Mouse (Mus musculus) olfactory bulb, adult 2 months (tissue): ENCODE data around the gene Gpa33. TPM values are rescaled to one million over a fixed set of nuclear protein-coding genes. Genes with fewer than 3 reads are reported as not detected.
"Not testable (repeated sequence)": the region's sequence is repeated elsewhere in the genome, so short reads cannot be mapped to it uniquely, and the experiment has no call there.

Source experiments
- H3K27ac ChIP-seq: fragments of 200-500 bp; 2 replicates; pipeline ENCODE4 v1.5.1; 2012; ENCODE audit warnings: low read depth, low read length; ENCODE audit not compliant: insufficient read depth
- H3K4me1 ChIP-seq: fragments of 200-500 bp; 2 replicates; pipeline ENCODE4 v1.6.1; 2012; ENCODE audit warnings: low read length; ENCODE audit not compliant: control insufficient read depth, insufficient read depth
- H3K4me3 ChIP-seq: fragments of 200-500 bp; 2 replicates; pipeline ENCODE4 v1.5.1; 2012; ENCODE audit warnings: mild to moderate bottlenecking, low read depth, low read length, moderate library complexity; ENCODE audit not compliant: insufficient read depth
- CTCF ChIP-seq: fragments of 200-500 bp; IDR thresholded peaks from 2 replicates; pipeline ENCODE4 v1.5.1; 2012; ENCODE audit warnings: low read depth, mild to moderate bottlenecking, low read length, moderate library complexity; ENCODE audit not compliant: insufficient read depth
- POLR2A ChIP-seq: fragments of 200-500 bp; IDR thresholded peaks from 2 replicates; pipeline ENCODE4 v1.6.1; 2012; ENCODE audit warnings: mild to moderate bottlenecking, low read depth, low read length, moderate library complexity; ENCODE audit not compliant: insufficient read depth
- WGBS: fragments of 180-500 bp; shearing (Covaris S2); methylation state at CpG from one replicate; pipeline ENCODE4 v1.1.7; 2018; 5-methylcytosine and 5-hydroxymethylcytosine counted together
- polyA plus RNA-seq: library from polyadenylated mRNA; stranded (reverse); fragments of >200 nt; gene quantifications from 2 replicates; pipeline ENCODE4 v1.2.4, GENCODE M21; 2012; ENCODE audit warnings: low replicate concordance; ENCODE audit not compliant: missing spikeins, insufficient read depth, insufficient read length

The Gpa33 gene
- polyA plus RNA-seq, 1 experiment = not detected

- H3K27ac ChIP-seq = no peak overlapping the region
- WGBS = 61% methylated on average over 4 of the region's 4 CpGs
- no peak overlapping the region for H3K4me3 ChIP-seq
- TF ChIP-seq CTCF = no peak
- TF ChIP-seq POLR2A = no peak
- peaks cover 2% of the 10 kb centered on the region for H3K4me1 ChIP-seq
These were observed 9.7 kb downstream of the Gpa33 start for GRCm38 (mm10) chr1:166139620-166140184.

- not testable (repeated sequence) for H3K4me1 ChIP-seq, H3K27ac ChIP-seq, H3K4me3 ChIP-seq
- 97% methylated on average over 9 of the region's 9 CpGs for WGBS
These were observed 11.8 kb downstream of the Gpa33 start for GRCm38 (mm10) chr1:166141868-166142267.

GRCm38 (mm10) chr1:166142369-166142768 is 12.3 kb downstream of the Gpa33 start:
- TF ChIP-seq POLR2A (no peak), CTCF (no peak)
- no peak overlapping the region for H3K27ac ChIP-seq
- 87% methylated on average over 6 of the region's 6 CpGs for WGBS
- H3K4me3 ChIP-seq = no peak overlapping the region
- peaks cover 2% of the 10 kb centered on the region for H3K4me1 ChIP-seq

DNA sequence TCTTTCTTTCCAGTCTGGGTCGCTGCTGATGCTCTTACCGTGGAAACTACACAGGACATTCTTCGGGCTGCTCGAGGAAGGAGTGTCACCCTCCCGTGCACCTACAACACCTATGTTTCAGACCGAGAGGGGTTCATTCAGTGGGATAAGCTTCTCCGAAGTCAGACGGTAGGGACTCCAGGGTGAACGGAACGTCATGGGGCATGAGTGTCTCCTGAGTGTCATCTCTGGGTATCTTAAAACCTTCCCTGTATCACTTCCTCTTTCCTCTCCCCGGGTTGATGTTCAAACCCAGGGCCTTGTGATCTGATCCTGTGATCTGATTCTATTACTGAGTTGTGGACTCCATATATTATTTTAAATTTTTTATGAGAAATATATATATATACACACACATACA is 16.6 kb downstream of the Gpa33 start:
- TF ChIP-seq CTCF (no peak), POLR2A (no peak)
- WGBS = 87% methylated on average over 11 of the region's 11 CpGs
- Histone ChIP-seq H3K27ac (no peak overlapping the region), H3K4me3 (no peak overlapping the region), H3K4me1 (no peaks in the 10 kb centered on the region)

DNA sequence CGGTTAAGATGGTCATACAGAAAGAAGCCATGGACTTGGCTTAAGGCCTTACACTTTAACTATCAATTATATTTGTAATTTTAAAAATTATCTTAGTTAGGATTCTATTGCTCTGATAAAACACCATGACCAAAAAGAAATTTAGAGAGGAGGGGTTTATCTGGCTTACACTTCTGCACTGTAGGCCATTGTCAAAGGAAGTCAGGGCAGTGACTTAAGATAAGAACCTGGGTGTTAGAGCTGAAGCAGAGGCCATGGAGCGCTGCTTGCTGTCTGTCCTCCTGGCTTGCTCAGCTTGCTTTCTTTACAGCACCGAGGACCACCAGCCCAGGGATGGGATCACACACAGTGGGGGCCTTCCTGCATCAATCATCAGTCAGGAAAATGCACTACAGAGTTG is 17.6 kb downstream of the Gpa33 start:
- TF ChIP-seq POLR2A (no peak), CTCF (no peak)
- H3K4me1 ChIP-seq = no peaks in the 10 kb centered on the region
- no peak overlapping the region for H3K27ac ChIP-seq
- 85% methylated on average over 3 of the region's 3 CpGs for WGBS
- H3K4me3 ChIP-seq = no peak overlapping the region

- no peak overlapping the region for H3K4me3 ChIP-seq
- no peak overlapping the region for H3K27ac ChIP-seq
- no peak for TF ChIP-seq CTCF
- TF ChIP-seq POLR2A = no peak
- peaks cover 2% of the 10 kb centered on the region; the same call in 1 of the 2 replicates for H3K4me1 ChIP-seq
- WGBS = 92% methylated on average over 4 of the region's 4 CpGs
These were observed 19.4 kb downstream of the Gpa33 start for GRCm38 (mm10) chr1:166149441-166149840.

GRCm38 (mm10) chr1:166150035-166150434 is 20.0 kb downstream of the Gpa33 start:
- 92% methylated on average over 7 of the region's 7 CpGs for WGBS

DNA sequence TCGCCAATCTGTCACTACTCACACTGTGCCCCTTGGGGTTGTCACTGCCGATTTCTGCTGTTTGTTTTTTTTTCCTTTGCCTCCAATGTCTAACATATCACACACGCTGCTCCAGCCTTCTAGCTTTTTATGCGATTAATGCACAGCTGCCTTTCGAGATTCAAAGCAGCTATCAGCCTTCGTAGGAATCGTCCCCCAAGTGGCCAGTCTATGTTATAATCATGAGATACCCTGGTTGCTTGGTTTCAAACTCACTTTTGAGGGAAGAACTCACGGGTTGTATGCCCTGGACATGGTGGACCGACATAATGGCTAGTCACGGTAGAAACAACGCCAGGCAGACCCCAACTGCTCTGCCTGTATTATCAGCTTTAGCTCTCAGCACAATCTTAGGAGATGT is 21.3 kb downstream of the Gpa33 start:
- no peak overlapping the region for H3K27ac ChIP-seq
- H3K4me1 ChIP-seq = peaks cover 4% of the 10 kb centered on the region; the same call in 1 of the 2 replicates
- no peak overlapping the region for H3K4me3 ChIP-seq
- WGBS = 61% methylated on average over 11 of the region's 11 CpGs
- TF ChIP-seq CTCF = no peak
- TF ChIP-seq POLR2A = no peak

More at GRCm38 (mm10) chr1:166150035-166150434, 20.0 kb downstream of the Gpa33 start:
- no peak for TF ChIP-seq POLR2A
- TF ChIP-seq CTCF = no peak
- Histone ChIP-seq H3K4me1 (peaks cover 4% of the 10 kb centered on the region; the same call in 1 of the 2 replicates), H3K4me3 (no peak overlapping the region), H3K27ac (no peak overlapping the region)

GRCm38 (mm10) chr1:166152034-166152433 is 22.0 kb downstream of the Gpa33 start:
- WGBS = 88% methylated on average over 10 of the region's 10 CpGs
- H3K4me3 ChIP-seq = no peak overlapping the region
- H3K4me1 ChIP-seq = peaks cover 4% of the 10 kb centered on the region; the same call in 1 of the 2 replicates
- H3K27ac ChIP-seq = no peak overlapping the region
- TF ChIP-seq CTCF = no peak
- no peak for TF ChIP-seq POLR2A
